Mouse (Mus musculus): Measurements from ENCODE around the gene Spata31d1d. TPM values are rescaled to one million over a fixed set of nuclear protein-coding genes. Genes with fewer than 3 reads are reported as not detected.
"Not testable (repeated sequence)": the region's sequence is repeated elsewhere in the genome, so short reads cannot be mapped to it uniquely, and the experiment has no call there.

Spata31d1d gene
- polyA plus RNA-seq (2014; fragmentation: Nextera tagmentation; extraction: Ambion mirVana): not detected in 2 replicates

DNA sequence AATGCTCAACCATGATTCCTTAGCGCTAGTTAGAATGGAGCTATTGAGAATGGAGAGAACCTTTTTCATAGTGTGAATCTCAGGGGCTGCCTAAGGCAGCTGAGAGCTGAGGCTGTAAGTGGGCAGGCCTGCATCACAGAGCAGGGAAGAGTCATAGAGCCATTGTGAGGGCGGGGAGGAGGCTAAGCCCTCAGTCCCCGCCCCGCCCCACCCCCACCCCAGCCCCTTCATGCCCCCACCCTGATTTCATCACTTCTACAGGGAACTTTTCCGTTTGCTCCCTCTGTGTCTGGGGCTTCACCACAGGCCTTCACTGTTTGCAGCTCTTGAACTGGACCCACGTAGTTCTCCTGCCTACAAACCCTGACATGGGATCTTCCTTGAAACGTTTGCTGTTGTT is at the start of gene Spata31d1d:
Spata31d1d (minus strand) TSS at position 101 of the 400 bp plus-strand sequence.
- no peaks in the 10 kb centered on the region; the same call in 1 of the 2 replicates for H3K27me3 ChIP-seq (ENCODE audit: control insufficient read depth, insufficient read depth, low read length)
- no peak within 1 kb of the TSS for H3K9ac ChIP-seq (ENCODE audit: low read depth, low read length)
- H3K4me3 ChIP-seq (ENCODE audit: low read depth, low read length): no peak within 1 kb of the TSS
- no peak within 1 kb of the TSS for H3K27ac ChIP-seq (ENCODE audit: low read depth, low read length)
- no peak within 1 kb of the TSS for H3K4me2 ChIP-seq
- WGBS (ENCODE audit: insufficient replicate concordance): 40% methylated on average over 7 of the region's 7 CpGs
- H3K4me1 ChIP-seq (ENCODE audit: control insufficient read depth, insufficient read depth, low read length): no peaks in the 10 kb centered on the region
- ATAC-seq (replicated peaks; ENCODE audit: insufficient number of reproducible peaks, low FRiP score, low TSS enrichment): no peak
- H3K9me3 ChIP-seq (replicated peaks; ENCODE audit: control insufficient read depth, low read length): no peaks in the 10 kb centered on the region
- no peaks in the 10 kb centered on the region for H3K36me3 ChIP-seq (ENCODE audit: control insufficient read depth, insufficient read depth, low read length)

DNA sequence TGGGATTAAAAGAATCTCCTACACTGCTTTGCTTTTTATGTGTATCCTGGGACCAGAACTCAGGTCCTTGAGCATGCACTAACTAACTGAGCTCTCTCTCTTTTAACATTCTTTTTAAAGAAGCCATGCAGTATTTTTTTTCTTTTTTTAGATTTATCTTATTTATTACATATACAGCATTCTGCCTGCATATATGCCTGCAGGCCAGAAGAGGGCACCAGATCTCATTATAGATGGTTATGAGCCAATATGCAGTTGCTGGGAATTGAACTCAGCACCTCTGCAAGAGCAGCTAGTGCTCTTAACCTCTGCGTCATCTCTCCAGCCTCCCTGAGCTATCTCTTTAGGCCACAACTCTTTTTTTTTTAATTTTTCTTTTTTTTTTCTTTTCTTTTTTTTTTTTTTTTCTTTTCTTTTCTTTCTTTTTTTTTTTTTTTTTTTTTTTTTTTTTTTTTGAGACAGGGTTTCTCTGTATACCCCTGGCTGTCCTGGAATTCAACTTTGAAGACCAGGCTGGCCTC is 48.3 kb upstream of the Spata31d1d start:
- H3K4me3 ChIP-seq (ENCODE audit: low read depth, low read length); H3K9ac ChIP-seq (ENCODE audit: low read depth, low read length); H3K4me1 ChIP-seq (ENCODE audit: control insufficient read depth, insufficient read depth, low read length); H3K9me3 ChIP-seq (replicated peaks; ENCODE audit: control insufficient read depth, low read length); ATAC-seq (replicated peaks; ENCODE audit: insufficient number of reproducible peaks, low FRiP score, low TSS enrichment); H3K27ac ChIP-seq (ENCODE audit: low read depth, low read length); H3K27me3 ChIP-seq (ENCODE audit: control insufficient read depth, insufficient read depth, low read length); H3K4me2 ChIP-seq: not testable (repeated sequence)
- 96% methylated on average over 1 of the region's 1 CpGs for WGBS (ENCODE audit: insufficient replicate concordance)
- peaks cover 43% of the 10 kb centered on the region for H3K36me3 ChIP-seq (ENCODE audit: control insufficient read depth, insufficient read depth, low read length)

DNA sequence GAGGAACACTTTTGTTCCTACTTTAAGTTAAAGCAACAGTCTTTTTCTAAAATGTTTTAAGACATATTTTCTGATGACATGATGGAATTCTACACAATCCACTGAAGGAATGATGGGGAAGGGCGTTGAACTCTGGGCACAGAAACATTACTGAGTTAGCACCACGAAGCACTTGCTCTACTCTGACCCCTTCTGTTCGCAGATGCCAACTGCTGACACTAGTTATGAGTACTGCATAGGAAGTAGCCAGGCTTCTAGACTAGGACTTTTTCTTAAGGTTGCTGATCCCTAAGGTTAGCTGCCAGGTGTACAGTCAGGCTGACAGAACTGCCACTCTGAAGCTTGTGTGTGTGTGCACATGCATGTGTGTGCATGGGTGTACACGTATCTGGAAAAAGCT is 47.7 kb upstream of the Spata31d1d start:
- Histone ChIP-seq H3K9me3 (replicated peaks; ENCODE audit: control insufficient read depth, low read length) (no peaks in the 10 kb centered on the region), H3K27ac (ENCODE audit: low read depth, low read length) (no peak overlapping the region), H3K4me1 (ENCODE audit: control insufficient read depth, insufficient read depth, low read length) (no peaks in the 10 kb centered on the region), H3K36me3 (ENCODE audit: control insufficient read depth, insufficient read depth, low read length) (peaks cover 43% of the 10 kb centered on the region), H3K9ac (ENCODE audit: low read depth, low read length) (no peak overlapping the region), H3K4me2 (no peak overlapping the region), H3K4me3 (ENCODE audit: low read depth, low read length) (no peak overlapping the region), H3K27me3 (ENCODE audit: control insufficient read depth, insufficient read depth, low read length) (no peaks in the 10 kb centered on the region)
- no peak for ATAC-seq (replicated peaks; ENCODE audit: insufficient number of reproducible peaks, low FRiP score, low TSS enrichment)
- 89% methylated on average over 4 of the region's 4 CpGs for WGBS (ENCODE audit: insufficient replicate concordance)

DNA sequence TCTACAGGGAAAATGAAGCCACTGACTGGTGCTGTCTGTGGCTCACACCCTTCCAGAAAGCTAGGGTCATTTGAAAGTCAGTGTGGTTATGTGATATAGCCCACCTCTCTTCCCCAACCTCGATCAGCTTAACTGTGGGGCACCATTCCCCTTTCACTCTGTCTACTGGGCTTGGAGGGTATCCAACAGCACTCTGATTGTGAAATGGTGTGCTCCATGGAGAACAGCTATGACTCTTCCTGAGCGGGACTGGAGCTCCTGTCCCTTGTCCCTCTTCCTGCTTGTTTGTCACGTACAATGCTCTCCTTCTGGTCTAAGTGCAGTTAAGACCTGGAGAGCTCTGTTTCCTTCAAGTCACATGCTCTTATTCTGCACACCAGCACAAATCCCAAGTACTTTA is 43.6 kb upstream of the Spata31d1d start:
- WGBS (ENCODE audit: insufficient replicate concordance): 81% methylated on average over 3 of the region's 3 CpGs
- no peak for ATAC-seq (replicated peaks; ENCODE audit: insufficient number of reproducible peaks, low FRiP score, low TSS enrichment)
- no peak overlapping the region for H3K4me3 ChIP-seq (ENCODE audit: low read depth, low read length)
- no peak overlapping the region for H3K9ac ChIP-seq (ENCODE audit: low read depth, low read length)
- H3K27me3 ChIP-seq (ENCODE audit: control insufficient read depth, insufficient read depth, low read length): no peaks in the 10 kb centered on the region
- peaks cover 13% of the 10 kb centered on the region for H3K4me1 ChIP-seq (ENCODE audit: control insufficient read depth, insufficient read depth, low read length)
- H3K36me3 ChIP-seq (ENCODE audit: control insufficient read depth, insufficient read depth, low read length): peaks cover 11% of the 10 kb centered on the region
- no peak overlapping the region for H3K27ac ChIP-seq (ENCODE audit: low read depth, low read length)
- no peaks in the 10 kb centered on the region for H3K9me3 ChIP-seq (replicated peaks; ENCODE audit: control insufficient read depth, low read length)
- H3K4me2 ChIP-seq: no peak overlapping the region

DNA sequence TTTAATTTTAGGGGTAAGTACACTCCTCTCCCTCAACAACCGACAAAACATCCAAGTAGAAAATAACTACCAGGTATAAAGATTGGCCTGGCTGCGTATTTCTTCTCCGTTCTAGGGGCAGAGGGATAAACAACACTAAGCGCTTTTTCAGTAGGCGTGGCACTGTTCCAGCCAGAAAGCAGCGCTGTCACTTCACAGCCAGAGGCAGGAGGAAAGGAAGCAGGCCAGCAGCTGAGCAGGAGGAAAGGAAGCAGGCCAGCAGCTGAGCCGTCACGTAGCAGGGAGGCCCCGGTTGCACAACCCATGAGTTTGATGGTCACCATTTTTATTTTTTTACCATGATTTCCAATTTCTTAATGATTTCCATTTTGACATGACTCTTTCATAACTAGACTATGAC is 39.7 kb upstream of the Spata31d1d start:
- Histone ChIP-seq H3K9me3 (replicated peaks; ENCODE audit: control insufficient read depth, low read length) (no peaks in the 10 kb centered on the region), H3K9ac (ENCODE audit: low read depth, low read length) (peak overlapping the region; percentile 95), H3K4me2 (peak overlapping the region; percentile 80), H3K27me3 (ENCODE audit: control insufficient read depth, insufficient read depth, low read length) (no peaks in the 10 kb centered on the region), H3K4me3 (ENCODE audit: low read depth, low read length) (peak overlapping the region; percentile 86; the same call in 1 of the 2 replicates), H3K27ac (ENCODE audit: low read depth, low read length) (peak overlapping the region; percentile 100), H3K4me1 (ENCODE audit: control insufficient read depth, insufficient read depth, low read length) (peaks cover 34% of the 10 kb centered on the region), H3K36me3 (ENCODE audit: control insufficient read depth, insufficient read depth, low read length) (no peaks in the 10 kb centered on the region)
- WGBS (ENCODE audit: insufficient replicate concordance): 33% methylated on average over 9 of the region's 9 CpGs
- 0 out of 2 replicates have a peak, but pooled peaks have one; percentile 8 for ATAC-seq (replicated peaks; ENCODE audit: insufficient number of reproducible peaks, low FRiP score, low TSS enrichment)

DNA sequence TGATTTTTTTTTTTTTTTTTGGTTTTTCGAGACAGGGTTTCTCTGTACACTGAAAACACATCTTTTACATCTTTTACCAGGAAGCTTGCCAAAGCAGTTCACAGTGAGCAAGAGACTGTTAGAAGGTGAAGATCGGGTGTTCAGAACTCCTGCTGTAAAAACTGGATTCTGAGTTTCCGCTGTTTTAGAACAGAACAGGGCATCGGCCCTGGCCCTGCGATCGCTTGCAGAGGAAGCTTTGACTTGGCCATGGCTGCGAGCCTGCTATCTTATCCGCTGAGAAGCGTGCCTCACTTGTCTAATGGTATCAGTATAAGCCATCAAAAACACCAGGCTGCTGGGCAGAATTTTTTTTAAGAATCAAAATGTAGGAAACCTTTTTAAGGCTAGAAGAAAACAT is 39.3 kb upstream of the Spata31d1d start:
- no peaks in the 10 kb centered on the region for H3K9me3 ChIP-seq (replicated peaks; ENCODE audit: control insufficient read depth, low read length)
- no peak for ATAC-seq (replicated peaks; ENCODE audit: insufficient number of reproducible peaks, low FRiP score, low TSS enrichment)
- H3K4me1 ChIP-seq (ENCODE audit: control insufficient read depth, insufficient read depth, low read length): peaks cover 38% of the 10 kb centered on the region
- WGBS (ENCODE audit: insufficient replicate concordance): 29% methylated on average over 9 of the region's 9 CpGs
- H3K27me3 ChIP-seq (ENCODE audit: control insufficient read depth, insufficient read depth, low read length): no peaks in the 10 kb centered on the region
- H3K4me3 ChIP-seq (ENCODE audit: low read depth, low read length): peak overlapping the region; percentile 86
- peak overlapping the region; percentile 80 for H3K4me2 ChIP-seq
- H3K9ac ChIP-seq (ENCODE audit: low read depth, low read length): peak overlapping the region; percentile 95
- H3K27ac ChIP-seq (ENCODE audit: low read depth, low read length): peak overlapping the region; percentile 100
- H3K36me3 ChIP-seq (ENCODE audit: control insufficient read depth, insufficient read depth, low read length): no peaks in the 10 kb centered on the region

DNA sequence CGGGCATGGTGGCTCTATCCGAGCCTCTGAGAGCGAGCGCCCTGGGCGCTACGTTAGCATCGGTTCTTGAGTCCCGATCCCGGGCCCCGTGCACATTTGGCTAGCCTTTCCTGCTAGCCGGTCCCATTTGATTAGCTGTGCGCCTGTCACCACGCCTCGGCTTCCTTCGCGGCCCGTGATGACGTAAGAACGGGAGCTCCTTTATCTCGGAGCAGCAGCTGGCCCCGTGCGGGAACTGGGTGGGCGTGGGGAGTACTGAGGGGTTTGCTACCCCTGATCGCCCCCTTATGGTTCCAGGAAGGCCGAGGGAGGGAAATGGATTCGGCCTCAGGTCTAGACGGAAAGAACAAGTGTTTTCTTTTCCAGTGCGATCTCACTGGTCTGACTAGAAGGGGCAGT is 38.6 kb upstream of the Spata31d1d start:
- Histone ChIP-seq H3K4me3 (ENCODE audit: low read depth, low read length) (peak overlapping the region; percentile 86), H3K4me2 (peak overlapping the region; percentile 80), H3K4me1 (ENCODE audit: control insufficient read depth, insufficient read depth, low read length) (peaks cover 39% of the 10 kb centered on the region), H3K9ac (ENCODE audit: low read depth, low read length) (peak overlapping the region; percentile 95), H3K9me3 (replicated peaks; ENCODE audit: control insufficient read depth, low read length) (no peaks in the 10 kb centered on the region), H3K36me3 (ENCODE audit: control insufficient read depth, insufficient read depth, low read length) (no peaks in the 10 kb centered on the region), H3K27me3 (ENCODE audit: control insufficient read depth, insufficient read depth, low read length) (no peaks in the 10 kb centered on the region), H3K27ac (ENCODE audit: low read depth, low read length) (peak overlapping the region; percentile 100)
- WGBS (ENCODE audit: insufficient replicate concordance): under 1% methylated on average over 28 of the region's 28 CpGs
- ATAC-seq (replicated peaks; ENCODE audit: insufficient number of reproducible peaks, low FRiP score, low TSS enrichment): peak; percentile 89

DNA sequence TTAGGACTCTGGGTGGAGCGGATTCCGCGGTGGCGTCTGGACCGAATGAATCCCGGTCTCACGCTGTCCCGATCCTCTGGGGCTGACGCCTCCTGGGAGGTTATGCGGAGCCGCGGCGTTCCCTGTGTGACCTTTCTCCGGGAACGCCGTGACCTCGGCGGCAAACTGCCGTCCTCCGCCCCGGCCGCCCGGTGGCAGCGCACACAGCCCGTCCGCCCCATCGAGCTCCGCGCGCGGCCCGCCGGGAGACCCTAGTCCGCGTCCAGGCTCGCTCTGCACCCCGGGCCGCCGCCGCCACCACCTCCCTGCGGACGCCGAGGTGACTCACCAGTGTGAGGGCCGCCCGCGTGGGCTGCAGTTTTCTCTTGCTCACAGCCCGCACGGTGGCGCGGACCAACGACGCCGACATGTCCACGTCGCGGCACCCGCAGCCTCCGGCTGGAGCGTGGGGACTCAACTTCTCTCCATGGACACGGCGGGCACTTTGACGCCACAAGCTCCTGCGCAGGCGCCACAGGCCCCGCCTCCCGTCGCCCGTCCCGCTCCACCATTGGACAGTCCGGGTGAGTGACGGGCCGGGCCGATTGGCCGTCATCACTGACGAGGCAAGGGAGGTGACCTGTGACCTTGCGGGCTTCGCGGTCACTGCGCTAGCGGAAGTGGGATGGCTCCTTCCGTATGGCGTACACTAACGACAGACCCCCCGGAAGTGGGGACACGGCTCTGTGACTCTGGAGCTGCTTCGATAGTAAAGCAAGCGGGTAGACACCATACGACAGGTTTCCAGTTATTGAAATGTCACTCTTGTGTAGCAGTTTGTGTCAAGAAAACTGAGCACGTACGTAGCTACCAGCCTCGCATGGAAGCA is 38.0 kb upstream of the Spata31d1d start, which contains the start of gene Isca1:
Isca1 (minus strand) TSS at position 515 of the 868 bp plus-strand sequence.
- peak within 1 kb of the TSS; percentile 80 for H3K4me2 ChIP-seq
- H3K4me1 ChIP-seq (ENCODE audit: control insufficient read depth, insufficient read depth, low read length): peaks cover 39% of the 10 kb centered on the region
- H3K9me3 ChIP-seq (replicated peaks; ENCODE audit: control insufficient read depth, low read length): no peaks in the 10 kb centered on the region
- WGBS (ENCODE audit: insufficient replicate concordance): under 1% methylated on average over 88 of the region's 91 CpGs
- no peaks in the 10 kb centered on the region for H3K36me3 ChIP-seq (ENCODE audit: control insufficient read depth, insufficient read depth, low read length)
- H3K9ac ChIP-seq (ENCODE audit: low read depth, low read length): peak within 1 kb of the TSS; percentile 95
- peak within 1 kb of the TSS; percentile 100 for H3K27ac ChIP-seq (ENCODE audit: low read depth, low read length)
- no peaks in the 10 kb centered on the region for H3K27me3 ChIP-seq (ENCODE audit: control insufficient read depth, insufficient read depth, low read length)
- ATAC-seq (replicated peaks; ENCODE audit: insufficient number of reproducible peaks, low FRiP score, low TSS enrichment): peak; percentile 97
- peak within 1 kb of the TSS; percentile 86 for H3K4me3 ChIP-seq (ENCODE audit: low read depth, low read length)

Measured in heart, embryonic 11.5 days (tissue).